Mouse (Mus musculus): ENCODE results near the gene Dhx16. TPM values are rescaled to one million over a fixed set of nuclear protein-coding genes. Genes with fewer than 3 reads are reported as not detected.

The Dhx16 gene
- total and polyA plus RNA-seq, 2 experiments, result 18.5 to 52.2 TPM

- no peak overlapping the region for H3K27ac ChIP-seq (replicated peaks; ENCODE audit: insufficient read depth, low read depth, low read length)
- DNase-seq (ENCODE audit: extremely low read depth, low read depth, low spot score), result peak; percentile 57
- TF ChIP-seq POLR2A (IDR thresholded peaks at IDR 0.05; ENCODE audit: extremely low read depth, insufficient read depth, low read length), result no peak
- peak; percentile 88 for TF ChIP-seq CTCF (IDR thresholded peaks at IDR 0.05; ENCODE audit: low read depth, low read length)
- H3K79me2 ChIP-seq (ENCODE audit: control insufficient read depth, insufficient read depth, low read length), result no peaks in the 10 kb centered on the region
- H3K27me3 ChIP-seq (ENCODE audit: control insufficient read depth, insufficient read depth, low read length), result no peaks in the 10 kb centered on the region
- H3K36me3 ChIP-seq (ENCODE audit: control insufficient read depth, insufficient read depth, low read length), result no peaks in the 10 kb centered on the region
- 18% methylated on average over 2 of the region's 2 CpGs for WGBS
- H3K9ac ChIP-seq (ENCODE audit: low read depth, low read length), result no peak overlapping the region
- H3K4me1 ChIP-seq (ENCODE audit: control insufficient read depth, insufficient read depth, low read length), result no peaks in the 10 kb centered on the region
- H3K4me3 ChIP-seq (ENCODE audit: insufficient read depth, low read depth, low read length), result no peak overlapping the region
Observed at GRCm38 (mm10) chr17:35937700-35938348, 58.2 kb downstream of the Dhx16 start.

GRCm38 (mm10) chr17:35939108-35939507, 59.5 kb downstream of the Dhx16 start:
- H3K36me3 ChIP-seq (ENCODE audit: control insufficient read depth, insufficient read depth, low read length), result no peaks in the 10 kb centered on the region
- 66% methylated on average over 2 of the region's 2 CpGs for WGBS
- no peak for TF ChIP-seq POLR2A (IDR thresholded peaks at IDR 0.05; ENCODE audit: extremely low read depth, insufficient read depth, low read length)
- no peak for TF ChIP-seq CTCF (IDR thresholded peaks at IDR 0.05; ENCODE audit: low read depth, low read length)
- no peak overlapping the region for H3K9ac ChIP-seq (ENCODE audit: low read depth, low read length)
- H3K27me3 ChIP-seq (ENCODE audit: control insufficient read depth, insufficient read depth, low read length), result no peaks in the 10 kb centered on the region
- no peaks in the 10 kb centered on the region for H3K4me1 ChIP-seq (ENCODE audit: control insufficient read depth, insufficient read depth, low read length)
- H3K27ac ChIP-seq (replicated peaks; ENCODE audit: insufficient read depth, low read depth, low read length), result no peak overlapping the region
- no peaks in the 10 kb centered on the region for H3K79me2 ChIP-seq (ENCODE audit: control insufficient read depth, insufficient read depth, low read length)
- no peak for DNase-seq (ENCODE audit: extremely low read depth, low read depth, low spot score)
- no peak overlapping the region for H3K4me3 ChIP-seq (ENCODE audit: insufficient read depth, low read depth, low read length)

- 63% methylated on average over 1 of the region's 1 CpGs for WGBS
- Histone ChIP-seq H3K36me3 (ENCODE audit: control insufficient read depth, insufficient read depth, low read length) (no peaks in the 10 kb centered on the region), H3K27me3 (ENCODE audit: control insufficient read depth, insufficient read depth, low read length) (no peaks in the 10 kb centered on the region), H3K9ac (ENCODE audit: low read depth, low read length) (no peak overlapping the region), H3K79me2 (ENCODE audit: control insufficient read depth, insufficient read depth, low read length) (no peaks in the 10 kb centered on the region), H3K4me3 (ENCODE audit: insufficient read depth, low read depth, low read length) (no peak overlapping the region), H3K27ac (replicated peaks; ENCODE audit: insufficient read depth, low read depth, low read length) (no peak overlapping the region), H3K4me1 (ENCODE audit: control insufficient read depth, insufficient read depth, low read length) (no peaks in the 10 kb centered on the region)
- no peak for DNase-seq (ENCODE audit: extremely low read depth, low read depth, low spot score)
- TF ChIP-seq POLR2A (IDR thresholded peaks at IDR 0.05; ENCODE audit: extremely low read depth, insufficient read depth, low read length), result no peak
- TF ChIP-seq CTCF (IDR thresholded peaks at IDR 0.05; ENCODE audit: low read depth, low read length), result no peak
Observed at GRCm38 (mm10) chr17:35939941-35940340, 60.3 kb downstream of the Dhx16 start.

Other genes starting within 250 kb of the Dhx16 start
- gene Mucl3, start 236.1 kb upstream of the Dhx16 start, total RNA-seq (2014; rRNA removed), result not detected in 2 replicates
- not detected in 2 replicates for gene Mucl3, start 236.1 kb upstream of the Dhx16 start, polyA plus RNA-seq (2012; rRNA removed)
- gene Vars2, start 212.2 kb upstream of the Dhx16 start, total RNA-seq (2014; rRNA removed), result 6.6 and 11.1 TPM in 2 replicates
- 22.6 and 29.6 TPM in 2 replicates for gene Vars2, start 212.2 kb upstream of the Dhx16 start, polyA plus RNA-seq (2012; rRNA removed)
- gene Gtf2h4, start 206.1 kb upstream of the Dhx16 start, total RNA-seq (2014; rRNA removed), result 16.4 and 17.4 TPM in 2 replicates
- gene Gtf2h4, start 206.1 kb upstream of the Dhx16 start, polyA plus RNA-seq (2012; rRNA removed), result 24.8 and 29.8 TPM in 2 replicates
- 0.55 and 1.4 TPM in 2 replicates for gene Ddr1, start 175.2 kb upstream of the Dhx16 start, total RNA-seq (2014; rRNA removed)
- gene Ddr1, start 175.2 kb upstream of the Dhx16 start, polyA plus RNA-seq (2012; rRNA removed), result 0.98 and 1.5 TPM in 2 replicates
- 0.92 and 0.94 TPM in 2 replicates for gene Ier3, start 58.1 kb upstream of the Dhx16 start, total RNA-seq (2014; rRNA removed)
- gene Ier3, start 58.1 kb upstream of the Dhx16 start, polyA plus RNA-seq (2012; rRNA removed), result 0.91 and 1.6 TPM in 2 replicates
- gene Flot1, start 56.6 kb upstream of the Dhx16 start, total RNA-seq (2014; rRNA removed), result 18.0 and 19.5 TPM in 2 replicates
- 19.6 and 26.7 TPM in 2 replicates for gene Flot1, start 56.6 kb upstream of the Dhx16 start, polyA plus RNA-seq (2012; rRNA removed)
- 37.5 and 67.3 TPM in 2 replicates for gene Tubb5, start 41.5 kb upstream of the Dhx16 start, total RNA-seq (2014; rRNA removed)
- gene Tubb5, start 41.5 kb upstream of the Dhx16 start, polyA plus RNA-seq (2012; rRNA removed), result 56.4 and 62.2 TPM in 2 replicates
- gene Mdc1, start 38.3 kb upstream of the Dhx16 start, total RNA-seq (2014; rRNA removed), result 3.0 and 3.5 TPM in 2 replicates
- gene Mdc1, start 38.3 kb upstream of the Dhx16 start, polyA plus RNA-seq (2012; rRNA removed), result 1.7 and 2.4 TPM in 2 replicates
- gene Nrm, start 18.5 kb upstream of the Dhx16 start, total RNA-seq (2014; rRNA removed), result 0.18 and 2.4 TPM in 2 replicates
- 1.4 and 2.4 TPM in 2 replicates for gene Nrm, start 18.5 kb upstream of the Dhx16 start, polyA plus RNA-seq (2012; rRNA removed)
- 2.0 and 3.8 TPM in 2 replicates for gene Ppp1r18, start 14.2 kb upstream of the Dhx16 start, total RNA-seq (2014; rRNA removed)
- 4.7 and 5.5 TPM in 2 replicates for gene Ppp1r18, start 14.2 kb upstream of the Dhx16 start, polyA plus RNA-seq (2012; rRNA removed)
- gene 2310061I04Rik, start 17.6 kb downstream of the Dhx16 start, total RNA-seq (2014; rRNA removed), result 4.9 and 7.0 TPM in 2 replicates
- 35.3 and 37.4 TPM in 2 replicates for gene 2310061I04Rik, start 17.6 kb downstream of the Dhx16 start, polyA plus RNA-seq (2012; rRNA removed)
- gene Atat1, start 30.3 kb downstream of the Dhx16 start, total RNA-seq (2014; rRNA removed), result 12.1 and 12.8 TPM in 2 replicates
- 37.4 and 47.5 TPM in 2 replicates for gene Atat1, start 30.3 kb downstream of the Dhx16 start, polyA plus RNA-seq (2012; rRNA removed)
- 41.1 and 58.7 TPM in 2 replicates for gene Mrps18b, start 36.6 kb downstream of the Dhx16 start, total RNA-seq (2014; rRNA removed)
- gene Mrps18b, start 36.6 kb downstream of the Dhx16 start, polyA plus RNA-seq (2012; rRNA removed), result 89.5 and 106 TPM in 2 replicates
- gene Ppp1r10, start 36.6 kb downstream of the Dhx16 start, total RNA-seq (2014; rRNA removed), result 14.6 and 14.7 TPM in 2 replicates
- gene Ppp1r10, start 36.6 kb downstream of the Dhx16 start, polyA plus RNA-seq (2012; rRNA removed), result 15.8 and 30.0 TPM in 2 replicates
- 24.1 and 24.6 TPM in 2 replicates for gene Abcf1, start 89.9 kb downstream of the Dhx16 start, total RNA-seq (2014; rRNA removed)
- gene Abcf1, start 89.9 kb downstream of the Dhx16 start, polyA plus RNA-seq (2012; rRNA removed), result 41.1 and 43.2 TPM in 2 replicates
- gene Gnl1, start 100.0 kb downstream of the Dhx16 start, total RNA-seq (2014; rRNA removed), result 8.8 and 9.3 TPM in 2 replicates
- gene Gnl1, start 100.0 kb downstream of the Dhx16 start, polyA plus RNA-seq (2012; rRNA removed), result 8.4 and 8.9 TPM in 2 replicates
- 1.8 and 2.9 TPM in 2 replicates for gene Prr3, start 100.4 kb downstream of the Dhx16 start, total RNA-seq (2014; rRNA removed)
- 5.0 and 8.3 TPM in 2 replicates for gene Prr3, start 100.4 kb downstream of the Dhx16 start, polyA plus RNA-seq (2012; rRNA removed)
- gene H2-T24, start 140.7 kb downstream of the Dhx16 start, total RNA-seq (2014; rRNA removed), result 4.9 and 5.3 TPM in 2 replicates
- gene H2-T24, start 140.7 kb downstream of the Dhx16 start, polyA plus RNA-seq (2012; rRNA removed), result 1.9 and 2.1 TPM in 2 replicates
- gene H2-T23, start 153.0 kb downstream of the Dhx16 start, total RNA-seq (2014; rRNA removed), result 291 and 323 TPM in 2 replicates
- 423 and 492 TPM in 2 replicates for gene H2-T23, start 153.0 kb downstream of the Dhx16 start, polyA plus RNA-seq (2012; rRNA removed)
- gene H2-T22, start 162.9 kb downstream of the Dhx16 start, total RNA-seq (2014; rRNA removed), result 115 and 138 TPM in 2 replicates
- 98.2 and 110 TPM in 2 replicates for gene H2-T22, start 162.9 kb downstream of the Dhx16 start, polyA plus RNA-seq (2012; rRNA removed)
- gene Gm6034, start 163.1 kb downstream of the Dhx16 start, total RNA-seq (2014; rRNA removed), result 0.09 TPM in 1 of 2 replicates, not detected in the other
- 0.05 and 0.06 TPM in 2 replicates for gene Gm6034, start 163.1 kb downstream of the Dhx16 start, polyA plus RNA-seq (2012; rRNA removed)
- gene Gm11127, start 178.6 kb downstream of the Dhx16 start, total RNA-seq (2014; rRNA removed), result 0.13 TPM in 1 of 2 replicates, not detected in the other
- gene Gm11127, start 178.6 kb downstream of the Dhx16 start, polyA plus RNA-seq (2012; rRNA removed), result 0.06 TPM in 1 of 2 replicates, not detected in the other
- gene Gm19684, start 241.9 kb downstream of the Dhx16 start, total RNA-seq (2014; rRNA removed), result 0.18 and 0.47 TPM in 2 replicates
- gene Gm19684, start 241.9 kb downstream of the Dhx16 start, polyA plus RNA-seq (2012; rRNA removed), result 0.10 and 0.11 TPM in 2 replicates
- not detected in 2 replicates for gene Gm7030, start 249.6 kb downstream of the Dhx16 start, total RNA-seq (2014; rRNA removed)
- gene Gm7030, start 249.6 kb downstream of the Dhx16 start, polyA plus RNA-seq (2012; rRNA removed), result not detected in 2 replicates

Measured in liver, adult 2 months (tissue).